In the genomic region with DNA sequence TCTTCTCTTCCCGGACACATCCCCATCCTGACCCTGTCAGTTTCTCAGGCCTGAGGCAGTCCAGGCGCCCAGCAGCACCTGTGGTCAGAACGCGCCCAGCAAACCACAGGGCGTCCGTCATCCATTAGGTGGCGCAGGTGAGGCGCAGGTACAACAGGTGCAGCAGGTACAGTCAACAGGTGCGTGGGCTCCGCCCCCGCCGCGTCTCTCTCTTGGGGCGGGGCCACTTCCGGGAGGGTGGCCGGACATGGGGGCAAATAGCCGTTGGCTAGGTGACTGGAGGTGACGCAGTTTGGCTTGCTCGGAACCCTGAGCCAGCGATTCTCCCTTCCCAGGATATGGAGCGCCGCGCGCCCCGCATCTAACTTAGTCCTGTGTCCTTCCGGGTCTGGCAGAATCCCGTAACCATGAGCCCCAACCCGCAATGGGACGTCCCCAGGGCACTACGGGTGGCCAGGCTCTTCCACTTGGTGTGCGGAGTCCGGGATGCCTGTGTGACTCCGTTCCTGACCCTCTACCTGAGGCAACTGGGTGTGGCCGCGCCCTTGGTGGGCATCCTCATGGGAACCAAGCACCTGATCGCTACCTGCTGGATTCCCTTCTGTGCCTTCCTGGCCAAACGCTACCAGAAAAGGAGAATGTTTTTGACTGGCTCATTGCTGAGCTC, we compare ENCODE assay signal across 8 mouse cellular contexts. TPM values are rescaled to one million over a fixed set of nuclear protein-coding genes. Genes with fewer than 3 reads are reported as not detected.
DNase-seq lines count a peak whose midpoint lies in the region; ATAC-seq lines count a peak whose summit lies in the region.

A gene (plus strand): TSS at position 269 of the 667 bp plus-strand sequence.

- H3K27ac ChIP-seq in heart, embryonic 11.5 days (ENCODE audit: low read depth, low read length) = no peak within 1 kb of the TSS
- no peak within 1 kb of the TSS for H3K27ac ChIP-seq in forebrain, embryonic 12.5 days
- H3K27ac ChIP-seq in midbrain, embryonic 12.5 days (replicated peaks) = no peak within 1 kb of the TSS

- DNase-seq in heart, postnatal 10 days = no peak
- peak; percentile 90 to 91 for DNase-seq in kidney, postnatal 25 days
- DNase-seq in c-Kit-positive CD71-positive TER-119-positive erythroid progenitor cells, embryonic 14.5 days (ENCODE audit: low spot score) = no peak
- DNase-seq in MN1 (ENCODE audit: low spot score) = no peak
- no peak for DNase-seq in left cerebral cortex, postnatal 36 days (ENCODE audit: low spot score in 2 of 2)

- intact Hi-C loops in heart, postnatal 10 days (cut with DNase I) = no loop called here
- intact Hi-C loops in left cerebral cortex, postnatal 36 days (cut with DNase I) = loop anchor here (5.0 kb wide), 1 partner anchor 69 kb away; no protein-coding TSS in a partner anchor

- ATAC-seq in heart, embryonic 11.5 days (replicated peaks; ENCODE audit: insufficient number of reproducible peaks, low FRiP score, low TSS enrichment) = no peak
- no peak for ATAC-seq in forebrain, embryonic 12.5 days (ENCODE audit: low FRiP score)
- no peak for ATAC-seq in midbrain, embryonic 12.5 days (ENCODE audit: low FRiP score, low read depth)

- 7% methylated on average over 37 of the region's 37 CpGs for WGBS in heart, embryonic 11.5 days (ENCODE audit: insufficient replicate concordance)
- WGBS in forebrain, embryonic 12.5 days = 5% methylated on average over 37 of the region's 37 CpGs
- 9% methylated on average over 37 of the region's 37 CpGs for WGBS in midbrain, embryonic 12.5 days

- no peaks in the 10 kb centered on the region for H3K36me3 ChIP-seq in heart, embryonic 11.5 days (ENCODE audit: control insufficient read depth, insufficient read depth, low read length)
- no peaks in the 10 kb centered on the region for H3K36me3 ChIP-seq in forebrain, embryonic 12.5 days (replicated peaks)
- H3K36me3 ChIP-seq in midbrain, embryonic 12.5 days = no peaks in the 10 kb centered on the region

- H3K27me3 ChIP-seq in heart, embryonic 11.5 days (ENCODE audit: control insufficient read depth, insufficient read depth, low read length) = peaks cover 12% of the 10 kb centered on the region
- H3K27me3 ChIP-seq in forebrain, embryonic 12.5 days = peaks cover 19% of the 10 kb centered on the region
- H3K27me3 ChIP-seq in midbrain, embryonic 12.5 days = peaks cover 20% of the 10 kb centered on the region

- H3K4me3 ChIP-seq in heart, embryonic 11.5 days (ENCODE audit: low read depth, low read length) = peak within 1 kb of the TSS; percentile 4; the same call in 1 of the 2 replicates
- H3K4me3 ChIP-seq in forebrain, embryonic 12.5 days (replicated peaks) = peak within 1 kb of the TSS; percentile 3; the same call in 1 of the 2 replicates
- peak within 1 kb of the TSS; percentile 18; the same call in 1 of the 2 replicates for H3K4me3 ChIP-seq in midbrain, embryonic 12.5 days

- H3K4me2 ChIP-seq in heart, embryonic 11.5 days = peak within 1 kb of the TSS; percentile 49
- peak within 1 kb of the TSS; percentile 38 for H3K4me2 ChIP-seq in forebrain, embryonic 12.5 days
- H3K4me2 ChIP-seq in midbrain, embryonic 12.5 days (replicated peaks) = peak within 1 kb of the TSS; percentile 35

- H3K9ac ChIP-seq in heart, embryonic 11.5 days (ENCODE audit: low read depth, low read length) = no peak within 1 kb of the TSS
- no peak within 1 kb of the TSS for H3K9ac ChIP-seq in forebrain, embryonic 12.5 days
- H3K9ac ChIP-seq in midbrain, embryonic 12.5 days (replicated peaks) = no peak within 1 kb of the TSS

- 0 out of 2 replicates have a peak, but pooled peaks cover 5% of the 10 kb centered on the region for H3K4me1 ChIP-seq in heart, embryonic 11.5 days (ENCODE audit: control insufficient read depth, insufficient read depth, low read length)
- 0 out of 2 replicates have a peak, but pooled peaks cover 6% of the 10 kb centered on the region for H3K4me1 ChIP-seq in forebrain, embryonic 12.5 days
- peaks cover 4% of the 10 kb centered on the region for H3K4me1 ChIP-seq in midbrain, embryonic 12.5 days

- no peaks in the 10 kb centered on the region for H3K9me3 ChIP-seq in heart, embryonic 11.5 days (replicated peaks; ENCODE audit: control insufficient read depth, low read length)
- no peaks in the 10 kb centered on the region for H3K9me3 ChIP-seq in forebrain, embryonic 12.5 days
- no peaks in the 10 kb centered on the region for H3K9me3 ChIP-seq in midbrain, embryonic 12.5 days

RNA-seq across cellular contexts. Expression of the gene that starts here (rescaled TPM):
- 0.17 TPM in 1 of 2 replicates, not detected in the other for polyA plus RNA-seq in heart, embryonic 11.5 days (2014; fragmentation: Nextera tagmentation; extraction: Ambion mirVana)
- under 1 TPM; 0.27 to 0.31 TPM for total RNA-seq in heart, postnatal 10 days (2021)
- polyA plus RNA-seq in forebrain, embryonic 12.5 days (2016; fragmentation: Nextera tagmentation; extraction: Ambion mirVana) = 0.09 TPM in 1 of 2 replicates, not detected in the other
- polyA plus RNA-seq in midbrain, embryonic 12.5 days (2016; fragmentation: Nextera tagmentation; extraction: Ambion mirVana) = not detected in 2 replicates
- total RNA-seq in left cerebral cortex, postnatal 36 days (2021) = under 1 TPM in 1 of 2 experiments, not detected in 1; 0.18 TPM

Comparison
In these comparisons a context has a peak if more than half of its experiments do, and no peak if none do; other contexts are left out.
1. DNase-seq: peak in kidney, postnatal 25 days (2 of 2); none in heart, postnatal 10 days (0 of 2), c-Kit-positive CD71-positive TER-119-positive erythroid progenitor cells, embryonic 14.5 days (single experiment), MN1 (single experiment) and left cerebral cortex, postnatal 36 days (0 of 2).
2. Peak in every context shown above with its lines, with median percentiles within 50 percentile points of each other: H3K4me2 ChIP-seq and H3K4me3 ChIP-seq.